Mouse (Mus musculus) activated CD4-positive, CD25-positive, alpha-beta regulatory T cell, adult 9 weeks (primary cell): ENCODE data around the gene Adcy6. TPM values are rescaled to one million over a fixed set of nuclear protein-coding genes. Genes with fewer than 3 reads are reported as not detected.

Experiments
- polyA plus RNA-seq: library from polyadenylated mRNA; unstranded; fragments of 100-300 nt; shearing (Covaris generic); gene quantifications from one replicate; pipeline ENCODE4 v1.2.1, GENCODE M21; 2017

Adcy6 gene
- polyA plus RNA-seq: 2.6 TPM

GRCm38 (mm10) chr15:98609331-98610130 lies at the start of gene Adcy6:
Gene Adcy6, minus strand, starts transcription at chr15:98610076.

GRCm38 (mm10) chr15:98630540-98630939 lies 20.7 kb upstream of the Adcy6 start, which contains the start of gene Cacnb3:
Gene Cacnb3, plus strand, starts transcription at chr15:98630840.

GRCm38 (mm10) chr15:98570873-98571538 lies 38.9 kb downstream of the Adcy6 start, which contains the start of the genes Ccnt1 and 4930415O20Rik:
Gene Ccnt1, minus strand, starts transcription at chr15:98570923.
Gene 4930415O20Rik, plus strand, starts transcription at chr15:98571004.

Other genes starting within 250 kb of the Adcy6 start
- not detected for gene Olfr283, start 229.1 kb downstream of the Adcy6 start, polyA plus RNA-seq
- gene Olfr282, start 178.9 kb downstream of the Adcy6 start, polyA plus RNA-seq: not detected
- not detected for gene Olfr281, start 157.5 kb downstream of the Adcy6 start, polyA plus RNA-seq
- gene OR5BS1P, start 140.2 kb downstream of the Adcy6 start, polyA plus RNA-seq: not detected
- not detected for gene Lalba, start 127.4 kb downstream of the Adcy6 start, polyA plus RNA-seq
- 0.06 TPM for gene Olfr279, start 117.7 kb downstream of the Adcy6 start, polyA plus RNA-seq
- 38.3 TPM for gene Kansl2, start 75.8 kb downstream of the Adcy6 start, polyA plus RNA-seq
- 80.8 TPM for gene Ccnt1, start 39.2 kb downstream of the Adcy6 start, polyA plus RNA-seq
- gene 4930415O20Rik, start 39.1 kb downstream of the Adcy6 start, polyA plus RNA-seq: not detected
- gene Cacnb3, start 20.8 kb upstream of the Adcy6 start, polyA plus RNA-seq: 0.22 TPM
- 31.8 TPM for gene Ddx23, start 52.8 kb upstream of the Adcy6 start, polyA plus RNA-seq
- gene Rnd1, start 67.4 kb upstream of the Adcy6 start, polyA plus RNA-seq: 0.70 TPM
- gene Ccdc65, start 98.1 kb upstream of the Adcy6 start, polyA plus RNA-seq: not detected
- gene Fkbp11, start 118.1 kb upstream of the Adcy6 start, polyA plus RNA-seq: 0.46 TPM
- gene Arf3, start 153.1 kb upstream of the Adcy6 start, polyA plus RNA-seq: 61.2 TPM
- gene Wnt10b, start 168.1 kb upstream of the Adcy6 start, polyA plus RNA-seq: 0.23 TPM
- not detected for gene Wnt1, start 179.8 kb upstream of the Adcy6 start, polyA plus RNA-seq
- not detected for gene Ddn, start 199.4 kb upstream of the Adcy6 start, polyA plus RNA-seq
- 119 TPM for gene Prkag1, start 221.4 kb upstream of the Adcy6 start, polyA plus RNA-seq